Mouse (Mus musculus) large intestine, adult 2 months (tissue): ENCODE measurements around the gene Mfsd12. TPM values are rescaled to one million over a fixed set of nuclear protein-coding genes. Genes with fewer than 3 reads are reported as not detected.
A peak's percentile ranks its signal among the peaks of the same experiment; 100 is the strongest.

ENCODE experiments used
- DNase-seq: peaks from one replicate; pipeline ENCODE4 v3.0.0-alpha.2; 2012; ENCODE audit warnings: low read depth, low spot score
- WGBS: fragments of 180-500 bp; shearing (Covaris S2); methylation state at CpG from one replicate; pipeline ENCODE4 v1.1.7; 2018; 5-methylcytosine and 5-hydroxymethylcytosine counted together
- polyA plus RNA-seq: library from polyadenylated mRNA; depleted of rRNA; stranded (reverse); fragments of >200 nt; gene quantifications from 2 replicates; pipeline ENCODE4 v1.2.3, GENCODE M21; 2012

Gene Mfsd12
- polyA plus RNA-seq, 1 experiment, result 12.1 TPM

GRCm38 (mm10) chr10:81377793-81378552, 20.7 kb downstream of the Mfsd12 start, which contains the start of gene Fzr1:
Fzr1 (minus strand) TSS chr10:81378516.
- WGBS, result under 1% methylated on average over 56 of the region's 59 CpGs
- no peak for DNase-seq

GRCm38 (mm10) chr10:81378553-81379182, 21.4 kb downstream of the Mfsd12 start:
- DNase-seq, result peak; percentile 99
- WGBS, result under 1% methylated on average over 46 of the region's 46 CpGs

- no peak for DNase-seq
- WGBS, result 57% methylated on average over 3 of the region's 3 CpGs
Observed at GRCm38 (mm10) chr10:81379183-81379553, 21.9 kb downstream of the Mfsd12 start.

- WGBS, result 82% methylated on average over 6 of the region's 6 CpGs
Observed at GRCm38 (mm10) chr10:81379809-81380378, 22.6 kb downstream of the Mfsd12 start.

GRCm38 (mm10) chr10:81382039-81382438, 24.7 kb downstream of the Mfsd12 start:
- WGBS, result 35% methylated on average over 5 of the region's 5 CpGs
- DNase-seq, result no peak

More at GRCm38 (mm10) chr10:81379809-81380378, 22.6 kb downstream of the Mfsd12 start:
- no peak for DNase-seq

GRCm38 (mm10) chr10:81383802-81384604, 26.7 kb downstream of the Mfsd12 start, which contains the start of the genes Dohh and Gm48551:
Dohh (plus strand) TSS chr10:81384428.
Gm48551 (plus strand) TSS chr10:81384466.
- DNase-seq, result peak; percentile 97
- WGBS, result 6% methylated on average over 54 of the region's 54 CpGs

- no peak for DNase-seq
- WGBS, result under 1% methylated on average over 19 of the region's 19 CpGs
Observed at GRCm38 (mm10) chr10:81384605-81384982, 27.3 kb downstream of the Mfsd12 start.

GRCm38 (mm10) chr10:81385603-81386306, 28.5 kb downstream of the Mfsd12 start:
- 70% methylated on average over 22 of the region's 22 CpGs for WGBS
- DNase-seq, result no peak

GRCm38 (mm10) chr10:81387716-81388115, 30.4 kb downstream of the Mfsd12 start:
- WGBS, result 92% methylated on average over 20 of the region's 20 CpGs
- DNase-seq, result no peak

- 39% methylated on average over 5 of the region's 5 CpGs for WGBS
- no peak for DNase-seq
Observed at GRCm38 (mm10) chr10:81388505-81389055, 31.3 kb downstream of the Mfsd12 start, which contains the start of gene Gm48552. Gm48552 (plus strand) TSS chr10:81389005.

GRCm38 (mm10) chr10:81389373-81389772, 32.1 kb downstream of the Mfsd12 start:
- 67% methylated on average over 3 of the region's 3 CpGs for WGBS
- no peak for DNase-seq

- WGBS, result 60% methylated on average over 23 of the region's 23 CpGs
- DNase-seq, result no peak
Observed at GRCm38 (mm10) chr10:81389801-81390677, 32.7 kb downstream of the Mfsd12 start.

- WGBS, result 87% methylated on average over 13 of the region's 13 CpGs
- no peak for DNase-seq
Observed at GRCm38 (mm10) chr10:81390678-81390965, 33.3 kb downstream of the Mfsd12 start.

- WGBS, result 28% methylated on average over 6 of the region's 6 CpGs
- no peak for DNase-seq
Observed at GRCm38 (mm10) chr10:81392270-81392669, 35.0 kb downstream of the Mfsd12 start.

- DNase-seq, result no peak
- WGBS, result 20% methylated on average over 14 of the region's 14 CpGs
Observed at GRCm38 (mm10) chr10:81392781-81393185, 35.5 kb downstream of the Mfsd12 start, which contains the start of gene Smim24. Smim24 (plus strand) TSS chr10:81393051.

- WGBS, result 5% methylated on average over 19 of the region's 19 CpGs
- DNase-seq, result no peak
Observed at GRCm38 (mm10) chr10:81393456-81394063, 36.3 kb downstream of the Mfsd12 start.

GRCm38 (mm10) chr10:81395127-81395526, 37.8 kb downstream of the Mfsd12 start:
- 16% methylated on average over 5 of the region's 5 CpGs for WGBS
- no peak for DNase-seq

GRCm38 (mm10) chr10:81395865-81396264, 38.6 kb downstream of the Mfsd12 start:
- 83% methylated on average over 4 of the region's 4 CpGs for WGBS
- DNase-seq, result no peak
